Mouse (Mus musculus): ENCODE results near the gene Fhad1.

DNA sequence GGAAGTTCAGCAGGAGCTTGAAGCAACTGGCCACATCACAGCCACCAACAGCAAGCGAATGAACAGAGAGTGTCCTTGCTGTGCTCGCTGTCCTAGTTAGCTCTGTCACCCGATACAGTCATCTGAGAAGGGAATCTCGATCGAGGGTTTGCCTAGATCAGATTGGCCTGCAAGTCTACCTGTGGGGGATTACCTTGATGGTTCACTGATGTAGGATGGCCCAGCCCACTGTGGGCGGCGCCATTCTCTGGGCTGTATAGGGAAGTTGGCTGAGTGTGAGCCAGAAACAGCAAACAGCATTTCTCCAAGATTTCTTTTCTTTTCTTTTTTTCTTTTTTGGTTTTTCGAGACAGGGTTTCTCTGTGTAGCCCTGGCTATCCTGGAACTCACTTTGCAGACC lies 150.4 kb downstream of the Fhad1 start:
- no peak for TF ChIP-seq CTCF (IDR thresholded peaks at IDR 0.05; ENCODE audit: control insufficient read depth, insufficient read depth, insufficient read length)
- TF ChIP-seq MAX (IDR thresholded peaks at IDR 0.05), result no peak

Data from C2C12 (cell line).